Mouse (Mus musculus) spleen, adult 2 months (tissue): ENCODE measurements at regions not wholly inside any gene's neighbourhood (a gene's known extent, or its start where the extent isn't known, plus 50 kb on each side); places are given as distances from the start of the nearest gene placed in this dataset.

Source experiments
- DNase-seq, 2 experiments: peaks; one replicate each; pipeline versions ENCODE4 v3.0.0 to v3.0.0-alpha.2; 2012 to 2021; ENCODE audit warnings: low spot score in 2 of 2, low read depth in 1 of 2
- H3K27ac ChIP-seq: fragments of 200-500 bp; 2 replicates; pipeline ENCODE4 v1.5.1; 2012; ENCODE audit warnings: low read length, inconsistent platforms; ENCODE audit not compliant: insufficient read depth
- H3K27me3 ChIP-seq: fragments of 200-500 bp; 2 replicates; pipeline ENCODE4 v1.6.1; 2012; ENCODE audit warnings: mild to moderate bottlenecking, moderate library complexity, low read length, inconsistent platforms; ENCODE audit not compliant: control insufficient read depth, insufficient read depth
- H3K36me3 ChIP-seq: fragments of 200-500 bp; 2 replicates; pipeline ENCODE4 v1.6.1; 2012; ENCODE audit warnings: mild to moderate bottlenecking, low read length, inconsistent platforms; ENCODE audit not compliant: control insufficient read depth, insufficient read depth
- H3K4me1 ChIP-seq: fragments of 200-500 bp; 2 replicates; pipeline ENCODE4 v1.6.1; 2011; ENCODE audit warnings: inconsistent platforms; ENCODE audit not compliant: control insufficient read depth, insufficient read depth, insufficient read length
- H3K4me3 ChIP-seq: fragments of 200-500 bp; 2 replicates; pipeline ENCODE4 v1.5.1; 2011; ENCODE audit warnings: mild to moderate bottlenecking, inconsistent platforms; ENCODE audit not compliant: insufficient read depth, insufficient read length; ENCODE audit errors: extremely low read depth
- CTCF ChIP-seq: fragments of 200-500 bp; IDR thresholded peaks from 2 replicates; pipeline ENCODE4 v1.5.1; 2011; ENCODE audit warnings: mild to moderate bottlenecking, inconsistent platforms; ENCODE audit not compliant: insufficient read depth, insufficient read length, insufficient replicate concordance; ENCODE audit errors: extremely low read depth
- POLR2A ChIP-seq: fragments of 200-500 bp; IDR thresholded peaks from 2 replicates; pipeline ENCODE4 v1.6.1; 2011; ENCODE audit warnings: low read depth, low read length, inconsistent platforms
- WGBS: fragments of 180-500 bp; shearing (Covaris S2); methylation state at CpG from one replicate; pipeline ENCODE4 v1.1.7; 2018; 5-methylcytosine and 5-hydroxymethylcytosine counted together

DNA sequence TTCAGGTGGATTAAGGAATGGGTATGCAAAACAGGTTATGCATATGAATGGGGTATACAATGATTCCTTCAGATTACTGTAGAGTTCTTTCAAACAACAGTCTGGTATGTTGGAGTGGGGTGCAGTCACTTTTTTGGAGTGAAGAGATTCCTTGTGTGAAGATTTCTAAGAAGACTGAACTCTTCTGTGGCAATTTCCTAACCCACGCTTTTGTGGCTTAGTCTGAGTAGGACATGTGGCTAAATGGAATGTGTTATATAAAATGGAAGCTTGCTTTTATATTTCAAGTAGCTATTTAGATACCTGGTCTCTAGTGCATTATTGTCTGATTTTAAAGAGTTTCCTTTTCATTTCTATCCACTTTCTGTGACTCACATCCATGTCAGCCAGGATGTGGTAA is 205.3 kb downstream of the Aldoart1 start:
- Histone ChIP-seq H3K4me3 (no peak overlapping the region), H3K36me3 (no peaks in the 10 kb centered on the region), H3K27ac (no peak overlapping the region), H3K4me1 (no peaks in the 10 kb centered on the region), H3K27me3 (no peaks in the 10 kb centered on the region)
- TF ChIP-seq CTCF (no peak), POLR2A (no peak)
- no peak for DNase-seq
- WGBS, result 93% methylated on average over 1 of the region's 1 CpGs

DNA sequence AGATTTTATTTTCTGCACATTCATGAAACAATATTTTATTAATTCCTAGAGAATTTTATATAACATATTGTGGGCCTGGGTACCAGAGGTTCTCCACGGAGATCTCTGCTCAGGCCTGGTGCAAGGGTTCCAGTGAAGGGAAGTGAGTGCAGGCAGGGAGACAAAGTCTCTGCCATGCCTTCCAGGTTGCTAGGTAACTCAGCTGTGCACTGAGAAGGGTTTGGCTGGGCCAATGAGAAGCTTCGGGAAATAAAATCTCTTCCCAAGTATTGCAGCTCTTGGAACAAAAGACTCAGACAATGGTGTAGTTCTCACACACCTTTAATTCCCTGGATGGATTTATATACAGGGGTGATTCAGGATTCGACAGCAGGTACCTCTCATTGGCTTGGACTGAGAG is 223.0 kb downstream of the Aldoart1 start:
- DNase-seq, result no peak
- no peaks in the 10 kb centered on the region for H3K27me3 ChIP-seq
- no peaks in the 10 kb centered on the region for H3K4me1 ChIP-seq
- 70% methylated on average over 3 of the region's 3 CpGs for WGBS
- H3K4me3 ChIP-seq, result no peak overlapping the region
- no peak overlapping the region for H3K27ac ChIP-seq
- H3K36me3 ChIP-seq, result no peaks in the 10 kb centered on the region
- TF ChIP-seq POLR2A, result no peak
- no peak for TF ChIP-seq CTCF

- DNase-seq, result no peak
- 72% methylated on average over 5 of the region's 5 CpGs for WGBS
- no peak overlapping the region for H3K27ac ChIP-seq
- H3K27me3 ChIP-seq, result no peaks in the 10 kb centered on the region
- H3K4me3 ChIP-seq, result no peak overlapping the region
- H3K36me3 ChIP-seq, result no peaks in the 10 kb centered on the region
- no peaks in the 10 kb centered on the region for H3K4me1 ChIP-seq
- TF ChIP-seq POLR2A, result no peak
- no peak for TF ChIP-seq CTCF
Observed at GRCm38 (mm10) chr4:72627219-72627930, 225.1 kb downstream of the Aldoart1 start.

DNA sequence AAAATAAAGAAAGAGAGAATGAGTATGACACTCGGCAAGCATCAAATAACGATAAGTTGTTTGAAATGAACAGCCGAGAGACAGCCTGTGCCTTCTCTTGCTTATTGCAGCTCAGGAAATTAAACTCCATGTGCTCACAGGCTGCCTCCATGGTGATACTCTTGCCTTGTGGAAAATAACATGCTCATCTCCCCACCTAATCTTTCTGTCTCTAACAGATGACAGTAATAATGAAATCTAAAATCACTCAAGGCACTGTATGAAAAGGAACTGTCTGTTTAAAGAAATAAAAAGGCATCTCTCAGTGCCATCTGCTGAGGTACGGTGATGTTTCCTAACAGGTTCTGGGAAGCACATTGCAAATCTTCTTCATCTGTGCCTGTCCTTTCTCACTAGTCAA is 247.3 kb downstream of the Aldoart1 start:
- H3K36me3 ChIP-seq, result no peaks in the 10 kb centered on the region
- no peak for DNase-seq
- no peaks in the 10 kb centered on the region for H3K4me1 ChIP-seq
- no peaks in the 10 kb centered on the region for H3K27me3 ChIP-seq
- no peak overlapping the region for H3K27ac ChIP-seq
- H3K4me3 ChIP-seq, result no peak overlapping the region
- no peak for TF ChIP-seq CTCF
- TF ChIP-seq POLR2A, result no peak
- WGBS, result 96% methylated on average over 4 of the region's 4 CpGs

DNA sequence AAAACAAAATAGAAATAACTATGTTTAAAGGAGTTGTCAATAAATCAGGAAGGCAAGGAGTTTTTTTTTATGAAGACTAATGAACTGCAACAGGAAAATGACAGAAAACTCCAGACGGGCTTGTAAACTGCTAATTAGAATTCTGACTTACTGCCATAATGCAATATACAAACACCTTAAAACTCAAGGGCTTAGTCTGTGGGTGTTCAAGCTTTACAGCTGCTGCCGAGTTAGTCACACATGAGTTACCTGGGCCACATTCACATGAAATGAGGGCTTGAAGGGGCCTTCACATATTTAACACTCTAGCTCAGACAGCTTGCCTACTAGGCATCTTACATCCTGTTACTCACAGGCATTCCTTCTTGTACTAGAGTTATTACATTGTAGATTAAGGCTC is 256.9 kb downstream of the Aldoart1 start:
- TF ChIP-seq CTCF, result no peak
- TF ChIP-seq POLR2A, result no peak
- DNase-seq, result no peak
- 77% methylated on average over 2 of the region's 2 CpGs for WGBS
- Histone ChIP-seq H3K36me3 (no peaks in the 10 kb centered on the region), H3K27ac (no peak overlapping the region), H3K27me3 (no peaks in the 10 kb centered on the region), H3K4me1 (no peaks in the 10 kb centered on the region), H3K4me3 (no peak overlapping the region)

- no peaks in the 10 kb centered on the region for H3K4me1 ChIP-seq
- no peak overlapping the region for H3K4me3 ChIP-seq
- TF ChIP-seq POLR2A (no peak), CTCF (no peak)
- DNase-seq, result no peak
- H3K27ac ChIP-seq, result no peak overlapping the region
- no peaks in the 10 kb centered on the region for H3K36me3 ChIP-seq
- no peaks in the 10 kb centered on the region for H3K27me3 ChIP-seq
- 52% methylated on average over 1 of the region's 1 CpGs for WGBS
Observed at GRCm38 (mm10) chr4:72592129-72592528, 260.3 kb downstream of the Aldoart1 start.

DNA sequence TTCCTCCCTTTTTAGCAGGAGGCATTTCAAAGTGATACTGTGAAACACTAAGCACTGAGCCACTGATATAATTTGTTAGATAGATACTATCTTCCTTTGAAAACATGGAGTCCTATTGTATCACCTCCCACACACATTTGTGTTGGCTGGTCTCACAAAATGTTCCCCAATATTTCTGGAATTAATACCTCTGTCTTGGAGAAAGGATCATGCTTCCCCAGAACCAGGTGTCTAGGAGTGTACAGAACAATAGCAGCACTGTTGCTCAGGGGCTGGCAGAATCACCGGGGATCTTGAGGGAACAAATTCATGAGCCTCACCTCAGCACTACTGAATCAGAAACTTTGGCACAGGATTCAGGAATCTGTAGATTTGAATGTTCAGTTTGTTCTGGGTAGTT is 277.5 kb downstream of the Aldoart1 start:
- Histone ChIP-seq H3K4me1 (no peaks in the 10 kb centered on the region), H3K27me3 (no peaks in the 10 kb centered on the region), H3K4me3 (no peak overlapping the region), H3K27ac (no peak overlapping the region), H3K36me3 (no peaks in the 10 kb centered on the region)
- TF ChIP-seq POLR2A (no peak), CTCF (no peak)
- whole genome bisulfite sequencing, result 91% methylated on average over 1 of the region's 1 CpGs
- DNase-seq, result no peak
